Mouse (Mus musculus) hindbrain, embryonic 10.5 days (tissue): ENCODE data around the gene Fam213a. TPM values are rescaled to one million over a fixed set of nuclear protein-coding genes. Genes with fewer than 3 reads are reported as not detected.

ENCODE experiments used
- polyA plus RNA-seq: library from polyadenylated mRNA; unstranded; fragments of >200 nt; fragmentation: Nextera tagmentation; extraction: Ambion mirVana; gene quantifications from 2 replicates; pipeline ENCODE4 v1.2.1, GENCODE M21; 2016

Fam213a gene
- polyA plus RNA-seq, 1 experiment from 2014 or later, result 45.2 TPM

Other genes with a start within 250 kb of the Fam213a start
- 0.41 and 0.64 TPM in 2 replicates for gene Sh2d4b, start 120.5 kb downstream of the Fam213a start, polyA plus RNA-seq
- gene Tspan14, start 47.0 kb downstream of the Fam213a start, polyA plus RNA-seq, result 95.5 and 95.7 TPM in 2 replicates
- 0.47 and 0.64 TPM in 2 replicates for gene Dydc2, start 55.4 kb upstream of the Fam213a start, polyA plus RNA-seq
- not detected in 2 replicates for gene Dydc1, start 59.1 kb upstream of the Fam213a start, polyA plus RNA-seq
- gene Mat1a, start 91.2 kb upstream of the Fam213a start, polyA plus RNA-seq, result not detected in 2 replicates
- gene Sftpa1, start 118.0 kb upstream of the Fam213a start, polyA plus RNA-seq, result not detected in 2 replicates
- not detected in 2 replicates for gene Mbl1, start 137.7 kb upstream of the Fam213a start, polyA plus RNA-seq
- gene Sftpd, start 171.4 kb upstream of the Fam213a start, polyA plus RNA-seq, result not detected in 2 replicates